Mouse (Mus musculus): ENCODE measurements around the gene Akain1. TPM values are rescaled to one million over a fixed set of nuclear protein-coding genes. Genes with fewer than 3 reads are reported as not detected.

Akain1 gene
- total and polyA plus RNA-seq, 3 experiments = not detected

DNA sequence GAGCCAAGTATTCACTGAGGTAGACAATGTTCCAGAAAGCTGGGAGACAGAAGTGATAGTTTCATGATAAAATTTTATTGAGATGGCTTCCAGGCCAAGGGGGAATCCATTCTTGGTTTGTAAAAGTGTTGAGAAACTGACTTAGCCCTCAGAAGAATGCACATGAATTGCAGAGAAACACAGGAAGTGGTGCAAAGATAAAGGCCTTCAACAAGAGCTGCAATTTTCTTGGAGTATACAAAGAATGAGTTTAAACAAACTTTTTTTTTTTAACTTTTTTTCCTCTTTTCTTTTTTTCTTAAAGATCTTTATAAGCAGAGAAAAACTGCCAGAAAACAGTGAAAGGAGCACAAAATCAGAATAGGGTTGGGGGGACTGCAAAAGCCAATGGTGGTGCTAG is 23.0 kb upstream of the Akain1 start:
- no peak for TF ChIP-seq ZC3H11A (IDR thresholded peaks at IDR 0.05; ENCODE audit: low read depth, low read length)
- peak; percentile 37; the same call in 1 of the 2 replicates for TF ChIP-seq CHD1 (IDR thresholded peaks at IDR 0.05; ENCODE audit: low read depth, low read length)
- no peak for DNase-seq (ENCODE audit: extremely low read depth)
- Histone ChIP-seq H3K9ac (ENCODE audit: insufficient read depth, low read depth) (peak overlapping the region; percentile 76), H3K27ac (ENCODE audit: insufficient read depth, low read depth) (no peak overlapping the region), H3K79me2 (replicated peaks; ENCODE audit: control insufficient read depth, extremely low read depth, insufficient read depth, poor library complexity, severe bottlenecking) (peaks cover 8% of the 10 kb centered on the region; the same call in 1 of the 2 replicates), H3K4me1 (ENCODE audit: control insufficient read depth in 1 of 2, insufficient read depth in 2 of 2) (peaks cover 2 to 29% of the 10 kb centered on the region in 2 experiments; a peak in 3 of 4 replicates), H3K27me3 (replicated peaks) (no peaks in the 10 kb centered on the region), H3K4me3 (replicated peaks in 1 of 3; ENCODE audit: low read depth in 2 of 3, low read length in 2 of 3, poor library complexity in 1 of 3) (peak overlapping the region in 2 of 3 experiments; percentile 83 to 88), H3K36me3 (replicated peaks in 1 of 2; ENCODE audit: control insufficient read depth in 1 of 2, insufficient read depth in 1 of 2, low read length in 1 of 2) (peaks cover 0 to 4% of the 10 kb centered on the region in 2 experiments), H3K9me3 (replicated peaks; ENCODE audit: low read length) (no peaks in the 10 kb centered on the region), H3K4me2 (ENCODE audit: insufficient read depth, low read depth, poor library complexity, severe bottlenecking) (peak overlapping the region; percentile 99)
- in situ Hi-C loops (cut with MboI; ENCODE audit: low pct_ligation_motif_present, low pct_unique_long_range_greater_than_20kb, low sequenced_read_pairs) (no loop called here), dilution Hi-C loops (cut with MboI; ENCODE audit: extremely low pct_ligation_motif_present, extremely low pct_unique_long_range_greater_than_20kb, low sequenced_read_pairs) (no loop called here)

DNA sequence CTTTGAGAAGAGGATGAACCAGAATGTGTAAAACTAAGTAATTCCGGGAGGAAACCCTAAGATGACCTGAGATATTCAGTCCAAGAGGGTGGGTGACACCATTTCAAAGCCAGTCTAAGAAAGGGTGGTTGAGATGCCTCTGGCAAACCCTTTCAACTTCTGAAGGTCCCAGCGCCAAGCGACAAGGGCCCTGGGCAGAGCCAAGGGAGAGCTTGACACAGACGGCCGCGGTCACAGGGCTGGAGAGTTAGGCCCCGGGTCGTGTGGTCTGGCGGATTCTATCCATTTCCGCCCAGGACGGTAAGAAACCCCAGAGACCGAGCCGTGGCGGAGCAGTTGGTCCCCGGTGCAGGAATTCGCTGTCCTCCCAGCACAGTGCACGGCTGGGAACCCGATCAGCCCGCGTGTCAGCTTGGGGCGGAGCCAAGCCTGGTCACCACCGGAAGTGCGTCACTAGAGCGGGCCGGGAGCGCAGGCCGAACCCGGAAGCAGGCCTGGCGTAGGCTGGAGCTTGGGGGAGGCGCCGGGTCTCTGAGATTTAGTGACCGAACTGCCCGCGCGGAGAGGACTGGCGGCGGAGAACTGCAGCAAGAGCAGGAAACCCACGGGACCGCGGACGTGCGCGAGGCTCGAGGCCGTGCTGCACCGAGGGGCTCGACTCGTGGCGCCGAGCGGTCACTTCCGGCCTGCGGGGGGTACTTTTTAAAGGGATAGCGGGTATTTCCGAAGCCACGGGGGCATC is 22.0 kb upstream of the Akain1 start:
- in situ Hi-C loops (cut with MboI; ENCODE audit: low pct_ligation_motif_present, low pct_unique_long_range_greater_than_20kb, low sequenced_read_pairs) (no loop called here), dilution Hi-C loops (cut with MboI; ENCODE audit: extremely low pct_ligation_motif_present, extremely low pct_unique_long_range_greater_than_20kb, low sequenced_read_pairs) (no loop called here)
- Histone ChIP-seq H3K27ac (ENCODE audit: insufficient read depth, low read depth) (peak overlapping the region; percentile 85), H3K4me2 (ENCODE audit: insufficient read depth, low read depth, poor library complexity, severe bottlenecking) (peak overlapping the region; percentile 99), H3K36me3 (replicated peaks in 1 of 2; ENCODE audit: control insufficient read depth in 1 of 2, insufficient read depth in 1 of 2, low read length in 1 of 2) (peaks cover 0 to 4% of the 10 kb centered on the region in 2 experiments), H3K4me1 (ENCODE audit: control insufficient read depth in 1 of 2, insufficient read depth in 2 of 2) (peaks cover 5 to 36% of the 10 kb centered on the region in 2 experiments; a peak in 3 of 4 replicates), H3K27me3 (replicated peaks) (no peaks in the 10 kb centered on the region), H3K9me3 (replicated peaks; ENCODE audit: low read length) (no peaks in the 10 kb centered on the region), H3K79me2 (replicated peaks; ENCODE audit: control insufficient read depth, extremely low read depth, insufficient read depth, poor library complexity, severe bottlenecking) (peaks cover 8% of the 10 kb centered on the region; the same call in 1 of the 2 replicates), H3K4me3 (replicated peaks in 1 of 3; ENCODE audit: low read depth in 2 of 3, low read length in 2 of 3, poor library complexity in 1 of 3) (peak overlapping the region; percentile 83 to 91 (median 88)), H3K9ac (ENCODE audit: insufficient read depth, low read depth) (peak overlapping the region; percentile 76)
- TF ChIP-seq MAX (IDR thresholded peaks at IDR 0.05; ENCODE audit: low read length) (peak; percentile 80), TCF12 (IDR thresholded peaks at IDR 0.05; ENCODE audit: low read depth, low read length) (peak; percentile 83), KAT2A (IDR thresholded peaks at IDR 0.05; ENCODE audit: insufficient replicate concordance, low read length) (peak; percentile 76; the same call in 1 of the 2 replicates), MEF2A (IDR thresholded peaks at IDR 0.05; ENCODE audit: borderline replicate concordance, low read depth, low read length) (0 out of 2 replicates have a peak, but pooled peaks have one; percentile 9), NELFE (IDR thresholded peaks at IDR 0.05; ENCODE audit: low read depth, low read length) (peak; percentile 92), IRF4 (IDR thresholded peaks at IDR 0.05; ENCODE audit: low read depth, low read length) (peak; percentile 35; the same call in 1 of the 2 replicates), ZMIZ1 (IDR thresholded peaks at IDR 0.05; ENCODE audit: low read depth, low read length) (peak; percentile 87), ZNF384 (IDR thresholded peaks at IDR 0.05; ENCODE audit: low read depth, low read length) (no peak), ELF1 (IDR thresholded peaks at IDR 0.05; ENCODE audit: low read depth, low read length) (peak; percentile 99), UBTF (IDR thresholded peaks at IDR 0.05; ENCODE audit: low read depth, low read length) (no peak), USF2 (conservative IDR thresholded peaks at IDR 0.05; ENCODE audit: low read depth, low read length) (no peak), TBP (conservative IDR thresholded peaks at IDR 0.05; ENCODE audit: low read depth, low read length) (peak; percentile 50; the same call in 1 of the 2 replicates), MYC (IDR thresholded peaks at IDR 0.05; ENCODE audit: low read depth, low read length) (peak; percentile 80), BHLHE40 (IDR thresholded peaks at IDR 0.05; ENCODE audit: low read depth, low read length) (no peak), POLR2AphosphoS2 (IDR thresholded peaks at IDR 0.05; ENCODE audit: low read depth, low read length) (peak; percentile 89), NRF1 (IDR thresholded peaks at IDR 0.05; ENCODE audit: low read depth, low read length) (peak; percentile 28; the same call in 1 of the 2 replicates), HCFC1 (IDR thresholded peaks at IDR 0.05; ENCODE audit: low read depth, low read length) (peak; percentile 87), MXI1 (IDR thresholded peaks at IDR 0.05; ENCODE audit: low read depth, low read length) (peak; percentile 78), POLR2A (IDR thresholded peaks at IDR 0.05; ENCODE audit: low read depth, low read length) (peak; percentile 94), SIN3A (IDR thresholded peaks at IDR 0.05; ENCODE audit: low read length) (peak; percentile 84), RCOR1 (conservative IDR thresholded peaks at IDR 0.05; ENCODE audit: low read depth, low read length) (no peak)
- DNase-seq (ENCODE audit: extremely low read depth) = peak; percentile 91
